Mouse (Mus musculus): ENCODE results near the gene Thumpd2. TPM values are rescaled to one million over a fixed set of nuclear protein-coding genes. Genes with fewer than 3 reads are reported as not detected.

Thumpd2 gene
- polyA plus RNA-seq, 1 experiment: 3.6 TPM

DNA sequence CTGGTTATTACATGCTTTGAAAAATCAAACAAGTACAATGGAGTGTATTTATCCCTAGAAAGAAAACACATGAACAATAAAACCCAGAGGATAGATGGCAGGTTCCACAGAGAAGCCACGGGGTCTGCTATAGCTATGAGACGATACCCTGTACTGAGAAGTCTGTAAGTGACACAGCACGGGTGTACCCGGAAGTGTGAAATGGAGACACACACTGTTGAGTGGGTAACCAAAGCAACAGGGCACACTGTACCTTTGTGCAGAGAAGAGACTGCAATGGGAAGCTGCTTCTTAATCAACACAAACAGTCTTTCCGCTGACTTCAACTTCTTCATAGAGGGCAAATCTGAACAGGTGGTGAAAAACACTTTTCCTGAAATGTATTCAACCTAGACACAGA, 9.4 kb downstream of the Thumpd2 start:
- Histone ChIP-seq H3K27me3 (ENCODE audit: control insufficient read depth, insufficient read depth, low read length) (no peaks in the 10 kb centered on the region), H3K4me3 (ENCODE audit: control insufficient read depth, insufficient read depth, low read length) (no peak overlapping the region), H3K27ac (ENCODE audit: control insufficient read depth, insufficient read depth, low read length) (no peak overlapping the region), H3K4me1 (replicated peaks; ENCODE audit: control insufficient read depth, insufficient read depth, low read length) (no peaks in the 10 kb centered on the region), H3K36me3 (ENCODE audit: control insufficient read depth, insufficient read depth, low read length) (peaks cover 21% of the 10 kb centered on the region)
- 84% methylated on average over 5 of the region's 5 CpGs for WGBS
- DNase-seq: no peak
- no peak for TF ChIP-seq CTCF (IDR thresholded peaks at IDR 0.05; ENCODE audit: borderline replicate concordance, control insufficient read depth, extremely low read depth, insufficient read depth, low read length, poor library complexity)
- TF ChIP-seq POLR2A (IDR thresholded peaks at IDR 0.05; ENCODE audit: control insufficient read depth, extremely low read depth, insufficient read depth, low read length, poor library complexity): no peak

GRCm38 (mm10) chr17:81053274-81053673, 11.6 kb downstream of the Thumpd2 start:
- 96% methylated on average over 2 of the region's 2 CpGs for WGBS
- H3K4me3 ChIP-seq (ENCODE audit: control insufficient read depth, insufficient read depth, low read length): no peak overlapping the region
- H3K27me3 ChIP-seq (ENCODE audit: control insufficient read depth, insufficient read depth, low read length): no peaks in the 10 kb centered on the region
- H3K4me1 ChIP-seq (replicated peaks; ENCODE audit: control insufficient read depth, insufficient read depth, low read length): no peaks in the 10 kb centered on the region
- TF ChIP-seq CTCF (IDR thresholded peaks at IDR 0.05; ENCODE audit: borderline replicate concordance, control insufficient read depth, extremely low read depth, insufficient read depth, low read length, poor library complexity): no peak
- no peak for DNase-seq
- no peak overlapping the region for H3K27ac ChIP-seq (ENCODE audit: control insufficient read depth, insufficient read depth, low read length)
- peaks cover 21% of the 10 kb centered on the region for H3K36me3 ChIP-seq (ENCODE audit: control insufficient read depth, insufficient read depth, low read length)

DNA sequence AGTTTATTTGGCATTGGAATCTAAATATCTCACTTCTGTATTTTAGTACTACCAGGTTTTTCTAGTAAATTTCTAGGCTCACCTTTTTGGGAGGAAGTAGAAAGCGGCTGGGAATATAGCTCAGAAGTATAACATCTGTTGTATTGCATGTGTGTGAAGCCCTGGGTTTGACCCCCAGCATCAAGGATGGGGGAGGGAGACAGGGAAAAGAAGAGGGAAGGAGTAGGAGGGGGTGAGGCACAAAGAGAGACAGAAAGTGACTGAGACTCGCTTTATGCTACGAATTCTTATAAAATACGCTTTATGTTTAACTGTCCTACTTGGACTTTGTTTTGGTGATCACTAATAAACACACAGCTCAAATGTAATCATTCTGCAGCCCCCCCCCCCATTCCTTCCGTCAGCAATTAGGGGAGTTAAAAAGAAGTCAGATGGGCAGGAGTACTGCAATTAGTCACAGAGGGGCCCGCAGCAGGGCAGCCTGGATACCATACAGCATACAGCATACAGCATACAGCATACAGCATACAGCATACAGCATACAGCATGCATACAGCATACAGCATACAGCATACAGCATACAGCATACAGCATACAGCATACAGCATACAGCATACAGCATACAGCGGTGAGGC, 16.8 kb downstream of the Thumpd2 start:
- no peak overlapping the region for H3K4me3 ChIP-seq (ENCODE audit: control insufficient read depth, insufficient read depth, low read length)
- TF ChIP-seq POLR2A (IDR thresholded peaks at IDR 0.05; ENCODE audit: control insufficient read depth, extremely low read depth, insufficient read depth, low read length, poor library complexity): no peak
- TF ChIP-seq CTCF (IDR thresholded peaks at IDR 0.05; ENCODE audit: borderline replicate concordance, control insufficient read depth, extremely low read depth, insufficient read depth, low read length, poor library complexity): no peak
- 97% methylated on average over 7 of the region's 7 CpGs for WGBS
- H3K36me3 ChIP-seq (ENCODE audit: control insufficient read depth, insufficient read depth, low read length): peaks cover 8% of the 10 kb centered on the region
- H3K27ac ChIP-seq (ENCODE audit: control insufficient read depth, insufficient read depth, low read length): no peak overlapping the region
- H3K27me3 ChIP-seq (ENCODE audit: control insufficient read depth, insufficient read depth, low read length): no peaks in the 10 kb centered on the region
- H3K4me1 ChIP-seq (replicated peaks; ENCODE audit: control insufficient read depth, insufficient read depth, low read length): peaks cover 7% of the 10 kb centered on the region; the same call in 1 of the 2 replicates
- DNase-seq: no peak

GRCm38 (mm10) chr17:81045525-81046150, 19.2 kb downstream of the Thumpd2 start:
- WGBS: 88% methylated on average over 9 of the region's 9 CpGs
- H3K27me3 ChIP-seq (ENCODE audit: control insufficient read depth, insufficient read depth, low read length): no peaks in the 10 kb centered on the region
- DNase-seq: peak; percentile 41
- TF ChIP-seq POLR2A (IDR thresholded peaks at IDR 0.05; ENCODE audit: control insufficient read depth, extremely low read depth, insufficient read depth, low read length, poor library complexity) (no peak), CTCF (IDR thresholded peaks at IDR 0.05; ENCODE audit: borderline replicate concordance, control insufficient read depth, extremely low read depth, insufficient read depth, low read length, poor library complexity) (no peak)
- peaks cover 10% of the 10 kb centered on the region; the same call in 1 of the 2 replicates for H3K4me1 ChIP-seq (replicated peaks; ENCODE audit: control insufficient read depth, insufficient read depth, low read length)
- H3K4me3 ChIP-seq (ENCODE audit: control insufficient read depth, insufficient read depth, low read length): no peak overlapping the region
- no peaks in the 10 kb centered on the region; the same call in 1 of the 2 replicates for H3K36me3 ChIP-seq (ENCODE audit: control insufficient read depth, insufficient read depth, low read length)
- no peak overlapping the region for H3K27ac ChIP-seq (ENCODE audit: control insufficient read depth, insufficient read depth, low read length)

- no peak for TF ChIP-seq POLR2A (IDR thresholded peaks at IDR 0.05; ENCODE audit: control insufficient read depth, extremely low read depth, insufficient read depth, low read length, poor library complexity)
- TF ChIP-seq CTCF (IDR thresholded peaks at IDR 0.05; ENCODE audit: borderline replicate concordance, control insufficient read depth, extremely low read depth, insufficient read depth, low read length, poor library complexity): no peak
- 62% methylated on average over 6 of the region's 6 CpGs for WGBS
- no peak for DNase-seq
- no peaks in the 10 kb centered on the region for H3K27me3 ChIP-seq (ENCODE audit: control insufficient read depth, insufficient read depth, low read length)
- peaks cover under 1% of the 10 kb centered on the region; the same call in 1 of the 2 replicates for H3K36me3 ChIP-seq (ENCODE audit: control insufficient read depth, insufficient read depth, low read length)
- no peak overlapping the region for H3K4me3 ChIP-seq (ENCODE audit: control insufficient read depth, insufficient read depth, low read length)
- peaks cover 10% of the 10 kb centered on the region; the same call in 1 of the 2 replicates for H3K4me1 ChIP-seq (replicated peaks; ENCODE audit: control insufficient read depth, insufficient read depth, low read length)
- H3K27ac ChIP-seq (ENCODE audit: control insufficient read depth, insufficient read depth, low read length): no peak overlapping the region
These were observed 19.8 kb downstream of the Thumpd2 start for GRCm38 (mm10) chr17:81045115-81045514.

DNA sequence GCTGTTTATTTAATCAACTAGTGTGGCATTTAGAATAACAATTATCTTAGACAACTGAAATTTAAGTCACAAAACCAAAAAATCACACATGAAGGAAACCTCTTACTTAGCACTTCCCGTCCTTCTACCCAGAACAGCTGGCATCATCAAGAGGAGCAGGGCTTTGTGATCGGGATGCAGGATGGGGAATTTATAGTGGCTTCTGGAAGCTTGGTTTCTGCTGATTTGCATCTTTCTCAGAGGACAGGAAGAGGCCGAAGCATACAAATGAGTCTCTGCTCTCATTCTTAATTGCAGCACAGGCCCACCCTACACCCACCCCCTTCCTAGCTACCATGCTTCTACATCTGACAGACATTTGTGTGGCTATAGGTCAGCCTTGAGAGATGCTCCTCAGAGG, 20.5 kb downstream of the Thumpd2 start:
- no peak overlapping the region for H3K4me3 ChIP-seq (ENCODE audit: control insufficient read depth, insufficient read depth, low read length)
- WGBS: 92% methylated on average over 3 of the region's 3 CpGs
- no peak overlapping the region for H3K27ac ChIP-seq (ENCODE audit: control insufficient read depth, insufficient read depth, low read length)
- peaks cover 9% of the 10 kb centered on the region; the same call in 1 of the 2 replicates for H3K36me3 ChIP-seq (ENCODE audit: control insufficient read depth, insufficient read depth, low read length)
- DNase-seq: no peak
- H3K4me1 ChIP-seq (replicated peaks; ENCODE audit: control insufficient read depth, insufficient read depth, low read length): peaks cover 10% of the 10 kb centered on the region; the same call in 1 of the 2 replicates
- TF ChIP-seq POLR2A (IDR thresholded peaks at IDR 0.05; ENCODE audit: control insufficient read depth, extremely low read depth, insufficient read depth, low read length, poor library complexity): no peak
- no peak for TF ChIP-seq CTCF (IDR thresholded peaks at IDR 0.05; ENCODE audit: borderline replicate concordance, control insufficient read depth, extremely low read depth, insufficient read depth, low read length, poor library complexity)
- no peaks in the 10 kb centered on the region for H3K27me3 ChIP-seq (ENCODE audit: control insufficient read depth, insufficient read depth, low read length)
